Comparison of ENCODE assay signal across 8 mouse cellular contexts in the genomic region with DNA sequence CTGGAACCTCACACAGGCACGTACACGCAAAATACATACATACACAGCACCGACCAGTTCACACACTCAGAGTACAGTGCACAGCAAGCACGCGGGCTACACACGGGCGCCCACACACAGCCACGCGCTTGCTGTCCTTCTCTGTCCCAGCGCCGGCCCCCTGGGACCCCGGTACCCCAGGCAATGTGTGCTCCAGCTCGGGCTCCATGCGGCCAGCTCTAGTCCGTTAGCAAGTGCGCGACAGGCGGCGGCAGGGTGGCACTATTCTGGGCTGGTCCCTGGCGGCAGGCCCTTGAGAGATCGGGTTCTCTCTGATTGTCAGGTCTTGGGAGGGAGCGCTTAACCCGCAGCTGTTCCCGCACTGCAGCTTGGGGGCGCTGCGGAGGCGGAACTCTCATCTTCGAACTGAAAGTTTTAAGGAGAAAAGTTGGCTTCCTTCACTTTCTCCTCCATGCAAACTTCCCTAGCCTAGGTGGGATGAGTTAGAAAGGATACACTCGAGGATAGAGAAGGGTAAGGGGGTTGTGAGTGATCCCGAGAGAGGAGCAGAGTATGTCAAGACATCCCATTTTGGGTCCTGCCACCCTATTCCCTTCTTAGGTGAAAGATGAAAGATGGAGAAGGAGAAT. TPM values are rescaled to one million over a fixed set of nuclear protein-coding genes. Genes with fewer than 3 reads are reported as not detected.
DNase-seq lines count a peak whose midpoint lies in the region; ATAC-seq and TF ChIP-seq lines count a peak whose summit lies in the region.

A gene (minus strand): TSS at position 579 of the 629 bp plus-strand sequence.

- H3K9ac ChIP-seq in hindbrain, embryonic 16.5 days (ENCODE audit: low read depth, low read length) = peak within 1 kb of the TSS; percentile 45; the same call in 1 of the 2 replicates
- no peak within 1 kb of the TSS; the same call in 1 of the 2 replicates for H3K9ac ChIP-seq in limb, embryonic 12.5 days (replicated peaks)
- peak within 1 kb of the TSS; percentile 37; the same call in 1 of the 2 replicates for H3K9ac ChIP-seq in midbrain, embryonic 12.5 days (replicated peaks)
- H3K9ac ChIP-seq in stomach, embryonic 16.5 days (ENCODE audit: low read length) = peak within 1 kb of the TSS; percentile 29; the same call in 1 of the 2 replicates

- no peaks in the 10 kb centered on the region for H3K36me3 ChIP-seq in hindbrain, embryonic 16.5 days (ENCODE audit: control insufficient read depth, insufficient read depth, low read length)
- H3K36me3 ChIP-seq in limb, embryonic 12.5 days = no peaks in the 10 kb centered on the region
- no peaks in the 10 kb centered on the region for H3K36me3 ChIP-seq in midbrain, embryonic 12.5 days
- H3K36me3 ChIP-seq in stomach, embryonic 16.5 days (ENCODE audit: control insufficient read depth, insufficient read depth, low read length) = no peaks in the 10 kb centered on the region

- H3K4me2 ChIP-seq in hindbrain, embryonic 16.5 days (ENCODE audit: low read length) = peak within 1 kb of the TSS; percentile 49
- peak within 1 kb of the TSS; percentile 56 for H3K4me2 ChIP-seq in limb, embryonic 12.5 days
- H3K4me2 ChIP-seq in midbrain, embryonic 12.5 days (replicated peaks) = peak within 1 kb of the TSS; percentile 52
- H3K4me2 ChIP-seq in stomach, embryonic 16.5 days (ENCODE audit: low read depth, low read length) = peak within 1 kb of the TSS; percentile 50

- H3K4me1 ChIP-seq in hindbrain, embryonic 16.5 days (ENCODE audit: control insufficient read depth, insufficient read depth, low read depth, low read length) = peaks cover 5% of the 10 kb centered on the region; the same call in 1 of the 2 replicates
- H3K4me1 ChIP-seq in limb, embryonic 12.5 days (replicated peaks) = peaks cover 10% of the 10 kb centered on the region; the same call in 1 of the 2 replicates
- 0 out of 2 replicates have a peak, but pooled peaks cover 6% of the 10 kb centered on the region for H3K4me1 ChIP-seq in midbrain, embryonic 12.5 days
- peaks cover 6% of the 10 kb centered on the region; the same call in 1 of the 2 replicates for H3K4me1 ChIP-seq in stomach, embryonic 16.5 days (ENCODE audit: control insufficient read depth, insufficient read depth, low read length)

- H3K27me3 ChIP-seq in hindbrain, embryonic 16.5 days (replicated peaks; ENCODE audit: control insufficient read depth, insufficient read depth, low read length) = peaks cover 5% of the 10 kb centered on the region
- H3K27me3 ChIP-seq in limb, embryonic 12.5 days = peaks cover 23% of the 10 kb centered on the region
- H3K27me3 ChIP-seq in midbrain, embryonic 12.5 days = peaks cover 36% of the 10 kb centered on the region
- peaks cover 5% of the 10 kb centered on the region for H3K27me3 ChIP-seq in stomach, embryonic 16.5 days (ENCODE audit: control insufficient read depth, insufficient read depth, low read length)

- DNase-seq in layer of hippocampus, adult 11-12 months (ENCODE audit: low spot score) = peak; percentile 42
- DNase-seq in layer of hippocampus, adult 9-10 months (ENCODE audit: low spot score) = no peak
- peak; percentile 34 for DNase-seq in c-Kit-positive CD71-positive TER-119-negative erythroid progenitor cells, embryonic 14.5 days (ENCODE audit: low read depth)
- peak; percentile 95 for DNase-seq in gastrocnemius, adult 2 months

- peak within 1 kb of the TSS; percentile 72 for H3K4me3 ChIP-seq in gastrocnemius, adult 2 months
- H3K4me3 ChIP-seq in hindbrain, embryonic 16.5 days (ENCODE audit: low read length) = peak within 1 kb of the TSS; percentile 19; the same call in 1 of the 2 replicates
- H3K4me3 ChIP-seq in limb, embryonic 12.5 days (replicated peaks) = peak within 1 kb of the TSS; percentile 29
- peak within 1 kb of the TSS; percentile 21; the same call in 1 of the 2 replicates for H3K4me3 ChIP-seq in midbrain, embryonic 12.5 days
- H3K4me3 ChIP-seq in stomach, embryonic 16.5 days (replicated peaks; ENCODE audit: low read length) = peak within 1 kb of the TSS; percentile 18

- intact Hi-C loops in gastrocnemius, adult 2 months (cut with DNase I) = no loop called here

- peak; percentile 63; the same call in 1 of the 2 replicates for ATAC-seq in hindbrain, embryonic 16.5 days
- ATAC-seq in limb, embryonic 12.5 days (ENCODE audit: insufficient number of reproducible peaks, insufficient read depth, low FRiP score, low TSS enrichment, low read depth) = no peak
- ATAC-seq in midbrain, embryonic 12.5 days (ENCODE audit: low FRiP score, low read depth) = peak; percentile 34; the same call in 1 of the 2 replicates
- peak; percentile 47; the same call in 1 of the 2 replicates for ATAC-seq in stomach, embryonic 16.5 days (ENCODE audit: insufficient read depth, low FRiP score)

- H3K9me3 ChIP-seq in hindbrain, embryonic 16.5 days (ENCODE audit: control insufficient read depth, low read length) = no peaks in the 10 kb centered on the region
- H3K9me3 ChIP-seq in limb, embryonic 12.5 days = no peaks in the 10 kb centered on the region
- H3K9me3 ChIP-seq in midbrain, embryonic 12.5 days = no peaks in the 10 kb centered on the region
- H3K9me3 ChIP-seq in stomach, embryonic 16.5 days (replicated peaks; ENCODE audit: control insufficient read depth, low read length) = no peaks in the 10 kb centered on the region

- peak within 1 kb of the TSS; percentile 96 for H3K27ac ChIP-seq in gastrocnemius, adult 2 months
- H3K27ac ChIP-seq in hindbrain, embryonic 16.5 days (ENCODE audit: low read depth, low read length) = no peak within 1 kb of the TSS
- H3K27ac ChIP-seq in limb, embryonic 12.5 days = no peak within 1 kb of the TSS
- no peak within 1 kb of the TSS for H3K27ac ChIP-seq in midbrain, embryonic 12.5 days (replicated peaks)
- H3K27ac ChIP-seq in stomach, embryonic 16.5 days (ENCODE audit: low read length) = no peak within 1 kb of the TSS

- 8% methylated on average over 30 of the region's 30 CpGs for WGBS in hindbrain, embryonic 16.5 days
- 10% methylated on average over 30 of the region's 30 CpGs for WGBS in limb, embryonic 12.5 days
- 8% methylated on average over 30 of the region's 30 CpGs for WGBS in midbrain, embryonic 12.5 days
- 7% methylated on average over 30 of the region's 30 CpGs for WGBS in stomach, embryonic 16.5 days

- TF ChIP-seq CTCF in gastrocnemius, adult 2 months (IDR thresholded peaks at IDR 0.05) = peak; percentile 83

RNA-seq across cellular contexts. Expression of the gene that starts here (rescaled TPM):
- 100 to 1,000 TPM in 1 of 2 experiments, 10 to 100 TPM in 1; 61.6 to 111 TPM for total RNA-seq in gastrocnemius, adult 2 months (2021)
- polyA plus RNA-seq in hindbrain, embryonic 16.5 days (2015; fragmentation: Nextera tagmentation; extraction: Ambion mirVana) = 0.13 and 0.36 TPM in 2 replicates
- polyA plus RNA-seq in limb, embryonic 12.5 days (2016; fragmentation: Nextera tagmentation; extraction: Ambion mirVana) = 0.46 and 0.47 TPM in 2 replicates
- not detected in 2 replicates for polyA plus RNA-seq in midbrain, embryonic 12.5 days (2016; fragmentation: Nextera tagmentation; extraction: Ambion mirVana)
- 0.31 and 1.8 TPM in 2 replicates for polyA plus RNA-seq in stomach, embryonic 16.5 days (2015; fragmentation: Nextera tagmentation; extraction: Ambion mirVana)

Comparison
In these comparisons a context has a peak if more than half of its experiments do, and no peak if none do; other contexts are left out.
1. Peak in ATAC-seq, H3K4me3 ChIP-seq, H3K9ac ChIP-seq and H3K4me2 ChIP-seq in hindbrain, embryonic 16.5 days; RNA of the gene not detected or under 1 TPM.
2. Peak in ATAC-seq, H3K4me3 ChIP-seq, H3K9ac ChIP-seq and H3K4me2 ChIP-seq in midbrain, embryonic 12.5 days; RNA of the gene not detected or under 1 TPM.
3. H3K4me3 ChIP-seq: peak in every context shown above with its lines; median percentile 72 in gastrocnemius, adult 2 months; 29 in limb, embryonic 12.5 days; 21 in midbrain, embryonic 12.5 days; 19 in hindbrain, embryonic 16.5 days; 18 in stomach, embryonic 16.5 days.